Mouse (Mus musculus) right cerebral cortex, adult 18-20 months (tissue): ENCODE data around the gene Ptprn2.

Source experiments
- DNase-seq: peaks from one replicate; pipeline ENCODE4 v3.0.0; 2022; ENCODE audit warnings: mixed read lengths

The Ptprn2 gene

GRCm38 (mm10) chr12:117083856-117084701 is 598.6 kb downstream of the Ptprn2 start:
- DNase-seq: no peak

DNA sequence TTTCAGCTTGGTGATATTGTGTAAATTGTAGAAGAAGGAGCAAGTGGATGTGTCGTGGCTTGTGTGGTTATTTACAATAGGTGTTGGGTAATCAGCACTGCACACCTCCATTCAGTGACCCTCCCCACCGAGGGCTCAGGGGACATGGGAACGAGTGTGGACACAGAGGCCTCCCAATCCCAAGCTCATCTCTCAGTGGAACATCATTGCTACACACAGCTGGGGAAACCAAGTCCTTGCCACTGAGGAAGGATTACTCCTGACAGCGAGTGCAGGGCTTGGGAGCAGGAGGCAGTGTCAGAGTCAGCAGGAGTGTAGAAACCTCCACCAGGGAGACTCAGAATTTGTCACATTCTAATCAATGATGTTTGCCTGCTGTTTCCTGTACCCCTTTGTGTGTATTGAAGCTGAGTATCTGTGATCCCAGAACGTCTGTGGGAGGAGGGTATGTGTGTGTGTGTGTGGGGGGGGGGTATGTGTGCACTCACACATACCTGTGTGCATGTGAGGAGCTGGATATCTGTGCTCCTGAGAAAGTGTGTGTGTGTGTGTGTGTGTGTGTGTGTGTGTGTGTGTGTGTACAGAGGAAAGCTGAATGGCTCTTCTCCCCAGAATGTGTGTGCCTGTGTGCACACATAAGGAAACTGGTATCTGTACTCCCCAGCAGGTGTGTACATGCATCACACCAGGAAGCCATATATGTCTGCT is 599.3 kb downstream of the Ptprn2 start:
- no peak for DNase-seq

GRCm38 (mm10) chr12:117085661-117086335 is 600.3 kb downstream of the Ptprn2 start:
- DNase-seq: no peak

DNA sequence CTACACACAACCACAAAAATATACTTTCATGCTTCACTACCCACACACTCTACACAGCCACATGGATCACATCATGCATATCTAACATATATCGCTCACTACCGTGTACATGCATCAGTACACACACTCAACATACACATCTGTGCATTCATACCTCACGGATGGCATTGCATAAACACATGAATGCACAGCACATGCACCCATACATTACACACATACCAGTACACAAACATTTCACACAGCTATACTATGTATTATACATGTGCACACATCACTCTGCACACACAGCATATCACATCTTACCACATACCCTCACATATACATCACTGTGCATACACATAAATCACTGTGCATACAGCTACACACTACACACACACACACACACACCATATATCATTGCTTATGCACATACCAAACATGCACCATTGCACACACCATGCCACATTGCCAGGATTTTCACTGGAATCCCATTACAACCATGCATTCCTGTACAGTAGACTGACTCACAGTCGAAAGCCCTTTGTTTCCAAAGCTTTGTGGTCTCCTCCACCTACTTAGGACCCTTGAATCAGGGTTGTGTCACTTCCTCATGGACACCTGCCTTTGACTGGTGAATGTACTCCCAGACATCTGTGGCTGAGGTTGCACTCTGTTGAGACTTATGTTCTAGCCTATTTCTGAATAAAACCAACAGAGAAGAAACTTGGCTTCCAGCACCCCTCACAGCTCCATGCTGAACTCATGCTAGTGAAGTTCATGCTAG is 607.0 kb downstream of the Ptprn2 start:
- DNase-seq: no peak

DNA sequence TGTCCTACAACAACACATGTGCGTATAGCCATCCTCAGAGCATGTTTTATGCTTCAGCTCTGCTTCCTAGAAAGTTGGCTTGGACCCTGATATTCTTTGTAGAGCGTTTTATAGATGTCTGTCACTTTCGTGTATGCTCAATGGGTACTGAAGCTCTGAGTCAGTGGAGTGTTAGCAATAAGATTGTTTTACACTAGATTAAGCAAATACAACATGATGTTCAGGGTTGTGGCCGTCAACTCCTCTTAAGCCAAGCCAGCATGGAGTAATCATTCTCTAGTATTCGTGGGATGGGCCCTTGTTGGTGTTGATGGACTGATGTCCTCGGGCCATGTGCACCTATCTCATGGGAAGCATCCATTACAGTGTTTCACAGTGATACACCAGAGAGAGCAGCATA is 610.4 kb downstream of the Ptprn2 start:
- DNase-seq: no peak

GRCm38 (mm10) chr12:117098295-117098694 is 612.8 kb downstream of the Ptprn2 start:
- no peak for DNase-seq

GRCm38 (mm10) chr12:117106696-117107095 is 621.2 kb downstream of the Ptprn2 start:
- DNase-seq: no peak

GRCm38 (mm10) chr12:117107143-117107616 is 621.7 kb downstream of the Ptprn2 start:
- peak; percentile 54 for DNase-seq

DNA sequence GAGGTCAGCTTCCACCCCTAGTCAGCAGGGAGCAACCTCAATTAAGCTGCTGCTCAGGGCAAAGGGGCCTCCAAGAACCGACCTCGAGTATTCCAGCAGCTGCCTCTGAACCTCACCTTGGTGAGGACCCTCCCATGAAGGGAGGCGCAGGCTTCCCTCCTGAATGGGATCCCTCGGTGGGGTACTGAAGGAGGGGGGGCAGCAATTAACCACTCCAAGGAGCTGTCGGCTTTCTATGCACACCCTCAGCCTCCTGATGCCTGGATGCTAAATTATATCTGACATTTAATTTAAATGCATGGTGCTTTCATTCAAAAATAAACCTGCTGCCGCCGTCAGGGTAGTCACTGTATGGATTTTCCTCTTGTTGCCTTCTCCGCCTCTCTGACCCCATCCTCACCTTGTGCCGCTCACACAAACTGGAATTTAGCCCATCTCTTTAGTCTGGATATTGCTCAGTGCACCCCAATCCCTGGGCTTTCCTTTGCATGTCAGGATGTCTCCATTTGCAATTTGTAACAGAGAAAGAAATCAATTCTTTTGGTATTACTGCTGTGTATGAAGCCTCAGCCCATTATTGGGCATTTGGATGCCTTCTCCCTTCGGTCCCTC is 629.8 kb downstream of the Ptprn2 start:
- DNase-seq: no peak

DNA sequence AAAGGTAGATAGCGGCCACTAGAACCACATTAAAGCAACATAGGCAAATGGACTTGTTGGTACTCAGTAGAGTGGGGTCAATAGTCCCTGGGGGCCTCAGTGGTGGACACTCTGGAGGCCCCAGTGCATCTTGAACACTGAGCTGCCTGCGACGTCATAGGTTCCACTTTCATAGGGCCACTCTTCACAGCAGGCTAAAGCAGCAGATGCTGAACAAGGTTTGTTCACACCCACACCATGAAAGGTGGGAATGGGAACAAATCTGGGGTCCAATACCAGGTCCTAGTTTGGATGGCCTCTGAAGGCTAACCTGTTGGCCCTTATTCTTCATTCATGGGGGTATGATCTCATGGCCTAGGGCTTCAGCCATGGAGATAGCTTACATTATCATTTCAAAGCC is 641.6 kb downstream of the Ptprn2 start:
- peak; percentile 20 for DNase-seq

DNA sequence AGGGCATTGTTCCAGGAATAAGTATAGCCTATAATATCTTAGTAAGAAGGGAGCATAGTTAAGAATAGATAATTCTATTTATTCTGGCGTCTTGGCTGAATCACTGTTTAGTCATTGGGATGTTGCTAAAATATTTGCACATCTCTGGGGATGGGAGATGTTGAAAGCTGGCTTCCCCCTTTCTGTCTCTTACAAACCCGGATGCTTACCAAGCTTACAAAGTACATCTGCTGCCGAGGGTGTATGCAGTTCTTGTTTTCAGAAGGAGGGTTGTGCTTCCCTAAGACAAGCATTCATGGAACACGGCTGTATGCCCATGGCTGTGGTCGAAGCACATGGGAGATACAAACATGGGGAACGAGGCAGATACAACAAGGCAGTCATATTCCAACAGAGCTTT is 642.0 kb downstream of the Ptprn2 start:
- DNase-seq: peak; percentile 63

DNA sequence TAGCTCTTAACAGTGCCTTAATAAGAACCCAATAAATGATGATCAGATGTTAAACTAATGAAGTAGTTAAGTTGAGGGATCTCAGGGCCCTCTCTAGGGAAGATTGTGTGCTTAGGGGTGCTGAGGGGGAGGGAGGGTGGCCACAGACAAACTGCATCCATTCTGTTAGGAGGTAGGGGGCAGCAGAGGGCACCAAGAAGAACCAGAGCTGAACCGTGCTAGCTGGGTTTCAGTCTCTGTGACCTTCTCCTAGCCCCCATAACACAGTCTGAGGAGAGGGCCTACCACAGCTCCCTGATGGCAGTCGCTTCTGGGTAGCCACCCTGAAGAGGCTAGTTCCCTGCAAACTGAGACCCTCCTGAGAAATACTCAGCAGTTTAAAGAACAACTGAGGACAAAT is 646.6 kb downstream of the Ptprn2 start:
- DNase-seq: no peak

- DNase-seq: no peak
Observed at GRCm38 (mm10) chr12:117135205-117135604, 649.7 kb downstream of the Ptprn2 start.

DNA sequence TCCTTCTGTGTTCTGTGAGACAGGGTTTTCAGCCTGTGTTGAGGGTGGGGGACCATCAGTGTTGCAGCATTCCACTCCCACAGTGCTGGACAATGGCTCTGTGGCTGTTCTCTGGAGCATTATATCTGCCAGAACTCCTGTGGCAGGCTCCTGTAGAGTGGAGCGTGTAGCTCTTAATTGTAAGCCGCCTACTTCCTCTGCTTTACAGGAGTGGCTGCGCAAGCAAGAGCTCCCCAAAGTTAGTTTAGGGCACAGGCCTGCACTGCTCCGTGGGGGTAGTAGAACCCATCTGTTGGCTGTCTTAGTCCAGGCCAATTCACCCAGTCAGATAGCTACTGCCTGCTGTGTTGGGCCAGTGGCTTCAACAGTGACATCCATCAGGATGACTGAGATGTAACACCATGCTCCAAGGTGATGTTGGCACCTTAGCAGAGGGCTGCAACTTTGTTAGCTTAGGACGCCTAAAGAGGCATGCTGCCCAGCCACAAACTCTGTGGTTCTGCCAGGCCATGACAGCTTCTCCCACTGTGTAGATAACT is 651.0 kb downstream of the Ptprn2 start:
- DNase-seq: no peak

GRCm38 (mm10) chr12:117140901-117141300 is 655.4 kb downstream of the Ptprn2 start:
- no peak for DNase-seq

DNA sequence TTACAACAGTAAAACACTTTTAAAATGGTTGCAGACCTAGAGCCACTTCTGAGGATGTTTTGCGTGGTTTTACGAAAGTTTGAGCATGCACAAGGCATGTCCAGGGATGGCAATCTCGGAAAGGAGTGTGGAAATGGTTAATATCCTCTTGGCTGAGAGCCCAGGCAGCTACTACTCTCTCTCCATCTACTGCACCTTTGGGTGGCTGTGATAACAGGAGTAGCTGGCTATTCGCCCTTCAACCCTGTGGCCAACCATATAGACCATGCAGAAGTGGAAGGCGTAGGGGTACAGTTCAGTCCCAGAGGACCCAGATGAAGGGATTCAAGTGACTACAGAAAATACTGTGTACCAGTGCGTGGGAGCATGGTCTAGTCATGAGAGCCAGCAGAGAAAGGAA is 655.9 kb downstream of the Ptprn2 start:
- no peak for DNase-seq

GRCm38 (mm10) chr12:117149176-117149575 is 663.7 kb downstream of the Ptprn2 start:
- no peak for DNase-seq

DNA sequence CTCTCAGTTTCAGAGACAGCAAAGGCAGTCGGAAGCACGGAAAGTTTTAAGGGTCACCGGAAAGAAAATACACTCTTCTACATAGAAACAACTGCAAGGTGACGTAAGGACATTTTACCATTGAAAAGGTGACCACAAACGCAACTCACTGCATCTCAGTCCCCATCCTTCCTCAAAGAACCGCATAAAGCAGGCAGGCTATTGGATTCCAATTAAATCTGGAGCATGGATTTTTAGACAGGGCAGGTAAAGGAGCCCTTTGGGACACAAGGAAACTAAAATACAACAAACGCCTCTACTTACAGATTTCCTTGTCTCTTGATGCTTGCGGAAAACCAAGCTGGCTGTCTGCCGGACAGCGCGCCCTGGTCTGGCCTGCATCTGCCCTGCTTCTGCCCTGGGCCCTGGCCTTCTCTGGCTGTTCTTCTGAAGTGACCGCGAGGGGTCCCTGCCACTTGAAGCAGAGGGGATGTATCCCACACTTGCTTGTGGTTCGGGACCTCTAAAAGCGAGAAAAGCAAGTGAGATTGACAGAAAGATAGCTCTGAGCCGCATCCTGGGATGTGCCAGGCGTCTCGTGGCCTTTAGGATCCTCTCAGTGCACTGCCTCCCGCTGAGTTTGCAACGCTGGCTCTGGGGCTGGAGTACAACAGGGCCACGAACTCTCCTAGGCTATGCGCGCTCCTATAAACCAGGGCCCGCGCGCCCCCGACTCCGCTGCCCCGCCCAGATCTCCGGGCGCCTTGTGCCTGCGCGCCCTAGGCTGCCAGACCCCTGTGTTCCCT is 665.3 kb downstream of the Ptprn2 start:
- no peak for DNase-seq

- no peak for DNase-seq
Observed at GRCm38 (mm10) chr12:117151611-117152010, 666.1 kb downstream of the Ptprn2 start.

DNA sequence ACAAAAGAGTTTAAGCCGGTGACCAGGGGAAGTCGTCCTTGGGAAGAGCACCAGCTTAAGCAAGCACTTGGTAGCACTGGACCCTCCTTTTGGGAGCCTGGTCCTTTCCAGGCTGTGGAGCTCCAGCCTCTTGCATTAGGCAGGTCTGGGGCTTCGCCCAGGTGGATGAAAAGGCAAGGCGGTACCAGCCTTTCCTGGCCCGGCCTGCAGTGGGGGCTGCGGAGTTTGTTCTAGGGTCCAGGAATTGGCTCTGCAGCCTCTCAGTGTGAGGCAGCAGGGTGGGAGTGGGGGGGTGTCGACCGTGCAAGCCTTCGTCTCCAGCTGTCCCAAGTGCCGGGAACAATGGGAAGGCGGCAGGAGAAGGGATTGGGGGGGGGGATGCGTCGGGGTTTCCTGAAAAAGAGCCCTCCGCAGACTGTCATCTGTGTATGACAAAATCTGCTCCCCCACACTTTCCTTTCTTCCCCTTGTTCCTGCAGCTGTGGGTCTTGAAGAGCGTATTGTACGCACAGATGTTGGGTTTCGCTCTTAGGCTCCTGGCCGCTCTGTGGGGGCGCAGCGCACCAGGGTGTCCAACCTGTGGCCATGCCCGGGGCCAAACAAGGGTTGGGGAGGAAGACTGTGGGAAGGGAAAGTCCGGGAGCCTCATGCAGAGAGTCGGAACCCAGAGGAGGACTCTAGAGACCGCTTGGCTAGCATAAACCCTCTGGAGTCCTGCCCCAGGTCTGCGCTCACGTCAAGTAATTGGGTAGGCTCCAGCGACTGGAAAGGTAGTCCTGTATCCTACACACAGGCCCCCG is 667.0 kb downstream of the Ptprn2 start:
- no peak for DNase-seq

DNA sequence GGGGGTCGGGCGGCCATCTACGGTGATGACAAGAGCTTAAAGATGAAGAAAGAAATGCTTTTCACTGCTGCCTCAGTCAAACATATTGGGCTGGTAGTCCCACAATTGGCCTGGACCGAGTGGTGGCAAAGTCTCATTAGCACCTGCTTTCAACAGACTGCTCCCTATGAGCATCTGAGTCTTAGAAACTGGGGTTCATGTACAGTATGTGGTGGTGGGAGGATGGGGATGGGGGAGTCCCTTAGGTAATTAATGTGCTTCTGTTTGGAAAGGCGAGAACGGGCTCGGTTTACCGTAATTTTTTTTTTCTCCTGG is 667.6 kb downstream of the Ptprn2 start:
- no peak for DNase-seq
